Mouse (Mus musculus) CH12.LX (cell line): ENCODE measurements around the gene Catsper1. TPM values are rescaled to one million over a fixed set of nuclear protein-coding genes. Genes with fewer than 3 reads are reported as not detected.

Experiments
- DNase-seq: peaks from one replicate; pipeline ENCODE4 v3.0.0-alpha.2; 2013; ENCODE audit errors: extremely low read depth
- H3K27ac ChIP-seq: 2 replicates; pipeline ENCODE4 v1.5.1; 2012; ENCODE audit warnings: low read depth, mild to moderate bottlenecking, control low read depth, moderate library complexity; ENCODE audit not compliant: insufficient read depth
- H3K27me3 ChIP-seq: replicated peaks from 2 replicates; pipeline ENCODE3; 2012; ENCODE audit warnings: inconsistent platforms
- H3K36me3 ChIP-seq, 2 experiments: replicated peaks in 1 of 2; 2 replicates each; pipeline versions ENCODE3 to v1.6.1; 2012; ENCODE audit warnings: inconsistent platforms in 1 of 2, low read length in 1 of 2, mild to moderate bottlenecking in 1 of 2, mixed read lengths in 1 of 2, moderate library complexity in 1 of 2; ENCODE audit not compliant: control insufficient read depth in 1 of 2, insufficient read depth in 1 of 2
- H3K4me1 ChIP-seq, 2 experiments: 2 replicates each; pipeline ENCODE4 v1.6.1; 2012; ENCODE audit warnings: inconsistent platforms in 1 of 2, moderate library complexity in 1 of 2; ENCODE audit not compliant: insufficient read depth in 2 of 2, control insufficient read depth in 1 of 2
- H3K4me2 ChIP-seq: 2 replicates; pipeline ENCODE4 v1.6.1; 2012; ENCODE audit warnings: low read depth, mild to moderate bottlenecking, control low read depth; ENCODE audit not compliant: poor library complexity, insufficient read depth, severe bottlenecking
- H3K4me3 ChIP-seq, 3 experiments: fragments of 150-350 bp in 1 of 3; sonication (generic) in 1 of 3; replicated peaks in 1 of 3; 2 replicates each; pipeline versions ENCODE3 to v1.5.1; 2011 to 2012; ENCODE audit warnings: low read depth in 2 of 3, low read length in 2 of 3, mild to moderate bottlenecking in 2 of 3, moderate library complexity in 2 of 3, control low read depth in 1 of 3, improper control_type of control experiment in 1 of 3, inconsistent platforms in 1 of 3, mixed read lengths in 1 of 3; ENCODE audit not compliant: poor library complexity in 1 of 3
- H3K79me2 ChIP-seq: replicated peaks from 2 replicates; pipeline ENCODE4 v1.6.1; 2012; ENCODE audit warnings: mild to moderate bottlenecking, moderate library complexity; ENCODE audit not compliant: control insufficient read depth, poor library complexity, insufficient read depth, severe bottlenecking; ENCODE audit errors: extremely low read depth
- H3K9ac ChIP-seq: 2 replicates; pipeline ENCODE4 v1.6.1; 2012; ENCODE audit warnings: low read depth, mild to moderate bottlenecking, control low read depth, moderate library complexity; ENCODE audit not compliant: insufficient read depth
- H3K9me3 ChIP-seq: replicated peaks from 2 replicates; pipeline ENCODE3; 2012; ENCODE audit warnings: low read length, inconsistent platforms, mixed read lengths
- BHLHE40 ChIP-seq: IDR thresholded peaks from 2 replicates; pipeline ENCODE4 v1.6.1; 2011; ENCODE audit warnings: mild to moderate bottlenecking, low read depth, low read length, improper control_type of control experiment
- CHD1 ChIP-seq: IDR thresholded peaks from 2 replicates; pipeline ENCODE4 v1.6.1; 2012; ENCODE audit warnings: low read depth, low read length, improper control_type of control experiment, inconsistent platforms
- CHD2 ChIP-seq: IDR thresholded peaks from 2 replicates; pipeline ENCODE4 v1.6.1; 2011; ENCODE audit warnings: low read length, improper control_type of control experiment
- ELF1 ChIP-seq: IDR thresholded peaks from 2 replicates; pipeline ENCODE4 v1.6.1; 2014; ENCODE audit warnings: low read depth, mild to moderate bottlenecking, inconsistent platforms, low read length, improper control_type of control experiment
- ETS1 ChIP-seq: conservative IDR thresholded peaks from 2 replicates; pipeline ENCODE4 v1.6.1; 2012; ENCODE audit warnings: low read depth, mild to moderate bottlenecking, inconsistent platforms, low read length, improper control_type of control experiment, moderate library complexity
- GABPA ChIP-seq: IDR thresholded peaks from 2 replicates; pipeline ENCODE4 v1.6.1; 2012; ENCODE audit warnings: low read depth, low read length, improper control_type of control experiment, inconsistent platforms; ENCODE audit not compliant: insufficient replicate concordance
- JUND ChIP-seq: conservative IDR thresholded peaks from 2 replicates; pipeline ENCODE4 v1.6.1; 2011; ENCODE audit warnings: low read depth, low read length, improper control_type of control experiment
- KAT2A ChIP-seq: IDR thresholded peaks from 2 replicates; pipeline ENCODE4 v1.6.1; 2012; ENCODE audit warnings: low read length, improper control_type of control experiment, inconsistent platforms; ENCODE audit not compliant: insufficient replicate concordance
- MAX ChIP-seq: IDR thresholded peaks from 2 replicates; pipeline ENCODE4 v1.6.1; 2011; ENCODE audit warnings: low read length, improper control_type of control experiment
- MAZ ChIP-seq: IDR thresholded peaks from 2 replicates; pipeline ENCODE4 v1.6.1; 2012; ENCODE audit warnings: low read depth, mild to moderate bottlenecking, inconsistent platforms, low read length, improper control_type of control experiment, moderate library complexity
- MEF2A ChIP-seq: IDR thresholded peaks from 2 replicates; pipeline ENCODE4 v1.6.1; 2014; ENCODE audit warnings: low read depth, mild to moderate bottlenecking, inconsistent platforms, low read length, improper control_type of control experiment, borderline replicate concordance
- MXI1 ChIP-seq: IDR thresholded peaks from 2 replicates; pipeline ENCODE4 v1.6.1; 2011; ENCODE audit warnings: mild to moderate bottlenecking, low read depth, low read length, improper control_type of control experiment
- MYC ChIP-seq: IDR thresholded peaks from 2 replicates; pipeline ENCODE4 v1.6.1; 2011; ENCODE audit warnings: low read depth, mild to moderate bottlenecking, improper control_type of control experiment, low read length
- NELFE ChIP-seq: IDR thresholded peaks from 2 replicates; pipeline ENCODE4 v1.6.1; 2011; ENCODE audit warnings: low read depth, low read length, improper control_type of control experiment
- NRF1 ChIP-seq: IDR thresholded peaks from 2 replicates; pipeline ENCODE4 v1.6.1; 2014; ENCODE audit warnings: low read depth, mild to moderate bottlenecking, inconsistent platforms, low read length, improper control_type of control experiment, moderate library complexity
- PAX5 ChIP-seq: IDR thresholded peaks from 2 replicates; pipeline ENCODE4 v1.6.1; 2012; ENCODE audit warnings: low read length, inconsistent platforms, mixed read lengths
- POLR2AphosphoS2 ChIP-seq: IDR thresholded peaks from 2 replicates; pipeline ENCODE4 v1.6.1; 2011; ENCODE audit warnings: low read depth, low read length, improper control_type of control experiment
- RCOR1 ChIP-seq: conservative IDR thresholded peaks from 2 replicates; pipeline ENCODE4 v1.6.1; 2012; ENCODE audit warnings: low read depth, mild to moderate bottlenecking, inconsistent platforms, low read length, improper control_type of control experiment
- SMC3 ChIP-seq: IDR thresholded peaks from 2 replicates; pipeline ENCODE4 v1.6.1; 2011; ENCODE audit warnings: low read depth, low read length, improper control_type of control experiment
- TCF12 ChIP-seq: IDR thresholded peaks from 2 replicates; pipeline ENCODE4 v1.6.1; 2014; ENCODE audit warnings: low read depth, mild to moderate bottlenecking, inconsistent platforms, low read length, improper control_type of control experiment
- USF1 ChIP-seq: IDR thresholded peaks from 2 replicates; pipeline ENCODE4 v1.6.1; 2014; ENCODE audit warnings: low read depth, mild to moderate bottlenecking, inconsistent platforms, low read length, improper control_type of control experiment
- ZC3H11A ChIP-seq: IDR thresholded peaks from 2 replicates; pipeline ENCODE4 v1.6.1; 2012; ENCODE audit warnings: low read depth, mild to moderate bottlenecking, inconsistent platforms, low read length, improper control_type of control experiment
- ZKSCAN1 ChIP-seq: IDR thresholded peaks from 2 replicates; pipeline ENCODE4 v1.6.1; 2012; ENCODE audit warnings: low read depth, inconsistent platforms, low read length, improper control_type of control experiment, borderline replicate concordance
- ZMIZ1 ChIP-seq: IDR thresholded peaks from 2 replicates; pipeline ENCODE4 v1.6.1; 2012; ENCODE audit warnings: low read depth, mild to moderate bottlenecking, inconsistent platforms, low read length, improper control_type of control experiment
- ZNF384 ChIP-seq: IDR thresholded peaks from 2 replicates; pipeline ENCODE4 v1.6.1; 2012; ENCODE audit warnings: low read depth, low read length, improper control_type of control experiment, inconsistent platforms
- dilution Hi-C: fragments of 300-500 bp; cut with MboI; formaldehyde crosslinking; loops from 2 replicates; pipeline ENCODE4 v1.14.3; 2020; ENCODE audit warnings: low sequenced_read_pairs; ENCODE audit not compliant: extremely low pct_unique_long_range_greater_than_20kb, extremely low pct_ligation_motif_present
- in situ Hi-C: fragments of 300-500 bp; cut with MboI; formaldehyde crosslinking; loops from 3 replicates; pipeline ENCODE4 v1.14.3; 2019; ENCODE audit warnings: low sequenced_read_pairs, low pct_ligation_motif_present, low pct_unique_long_range_greater_than_20kb, mixed read lengths
- polyA plus RNA-seq: library from polyadenylated mRNA; unstranded; fragments of >175 nt; gene quantifications from 2 replicates; pipeline ENCODE4 v1.2.1, GENCODE M21; 2012; ENCODE audit warnings: low read depth; ENCODE audit not compliant: insufficient read length
- total RNA-seq, 2 experiments: library from RNA; depleted of rRNA; stranded (reverse); fragments of 300-350 nt in 1 of 2; fragments of >200 nt in 1 of 2; gene quantifications; 2 replicates each; pipeline ENCODE4 v1.2.3; 2012 to 2014

Catsper1 gene
- total and polyA plus RNA-seq, 3 experiments, result not detected

DNA sequence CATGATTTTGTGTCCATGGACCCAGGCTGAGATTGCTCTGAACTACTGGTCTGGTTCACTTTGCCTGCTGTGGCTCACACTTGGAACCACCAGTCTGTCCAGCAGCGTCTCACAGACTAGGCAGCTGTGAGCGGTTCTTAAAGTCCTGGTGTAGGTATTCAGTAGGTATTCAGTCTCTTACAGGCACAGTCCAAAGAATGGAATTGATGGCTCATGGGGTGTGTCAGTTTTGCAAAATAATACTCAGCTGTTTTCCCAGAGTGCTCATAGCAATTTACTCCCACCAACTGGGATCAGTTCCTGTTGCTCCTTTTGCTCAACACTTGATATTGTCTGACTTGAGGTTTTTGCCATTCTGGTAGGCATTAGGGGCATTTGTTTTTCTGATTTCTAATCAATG, 26.6 kb downstream of the Catsper1 start:
- no peak overlapping the region for H3K27ac ChIP-seq
- in situ Hi-C loops, result no loop called here

GRCm38 (mm10) chr19:5364124-5364523, 28.6 kb downstream of the Catsper1 start:
- no peaks in the 10 kb centered on the region for H3K27me3 ChIP-seq
- H3K4me3 ChIP-seq, result no peak overlapping the region
- H3K27ac ChIP-seq, result no peak overlapping the region
- in situ Hi-C loops (no loop called here), dilution Hi-C loops (no loop called here)
- H3K79me2 ChIP-seq, result peaks cover 35% of the 10 kb centered on the region
- DNase-seq, result peak; percentile 26
- H3K9ac ChIP-seq, result no peak overlapping the region
- H3K4me2 ChIP-seq, result no peak overlapping the region
- H3K36me3 ChIP-seq, result peaks cover 19 to 40% of the 10 kb centered on the region in 2 experiments
- no peaks in the 10 kb centered on the region for H3K9me3 ChIP-seq
- TF ChIP-seq BHLHE40 (peak; percentile 72), ETS1 (0 out of 2 replicates have a peak, but pooled peaks have one; percentile 19), POLR2AphosphoS2 (peak; percentile 11; the same call in 1 of the 2 replicates), MEF2A (no peak)
- H3K4me1 ChIP-seq, result peaks cover 25 to 54% of the 10 kb centered on the region in 2 experiments

More for the DNA sequence above, 26.6 kb downstream of the Catsper1 start:
- peaks cover 18 to 46% of the 10 kb centered on the region in 2 experiments for H3K4me1 ChIP-seq
- DNase-seq, result no peak
- H3K9ac ChIP-seq, result no peak overlapping the region
- peaks cover 8 to 30% of the 10 kb centered on the region in 2 experiments for H3K36me3 ChIP-seq
- H3K27me3 ChIP-seq, result no peaks in the 10 kb centered on the region
- H3K9me3 ChIP-seq, result no peaks in the 10 kb centered on the region
- TF ChIP-seq RCOR1, result no peak
- no peak for TF ChIP-seq KAT2A
- no peak for TF ChIP-seq POLR2AphosphoS2
- no peak for TF ChIP-seq ZKSCAN1
- no peak overlapping the region for H3K4me2 ChIP-seq
- dilution Hi-C loops, result no loop called here
- H3K4me3 ChIP-seq, result no peak overlapping the region
- peaks cover 18% of the 10 kb centered on the region for H3K79me2 ChIP-seq

- peak overlapping the region; percentile 77 to 98 (median 81) for H3K4me3 ChIP-seq
- peaks cover 30 to 54% of the 10 kb centered on the region in 2 experiments for H3K36me3 ChIP-seq
- dilution Hi-C loops (no loop called here), in situ Hi-C loops (no loop called here)
- no peaks in the 10 kb centered on the region for H3K9me3 ChIP-seq
- peak overlapping the region; percentile 88 for H3K27ac ChIP-seq
- no peaks in the 10 kb centered on the region for H3K27me3 ChIP-seq
- peaks cover 41% of the 10 kb centered on the region for H3K79me2 ChIP-seq
- H3K4me2 ChIP-seq, result peak overlapping the region; percentile 80
- peaks cover 19 to 44% of the 10 kb centered on the region in 2 experiments for H3K4me1 ChIP-seq
- DNase-seq, result peak; percentile 80
- peak overlapping the region; percentile 91 for H3K9ac ChIP-seq
- peak; percentile 96 for TF ChIP-seq ZNF384
- TF ChIP-seq NELFE, result no peak
- no peak for TF ChIP-seq ELF1
- no peak for TF ChIP-seq MEF2A
- no peak for TF ChIP-seq JUND
- peak; percentile 38 for TF ChIP-seq ETS1
- no peak for TF ChIP-seq NRF1
- TF ChIP-seq PAX5, result no peak
- no peak for TF ChIP-seq ZMIZ1
- TF ChIP-seq ZC3H11A, result no peak
- no peak for TF ChIP-seq KAT2A
- TF ChIP-seq GABPA, result no peak
- TF ChIP-seq USF1, result no peak
- TF ChIP-seq TCF12, result no peak
- TF ChIP-seq MAX, result no peak
- no peak for TF ChIP-seq BHLHE40
- TF ChIP-seq MYC, result no peak
- no peak for TF ChIP-seq CHD1
- TF ChIP-seq RCOR1, result no peak
- TF ChIP-seq MAZ, result no peak
- TF ChIP-seq MXI1, result no peak
- no peak for TF ChIP-seq SMC3
- 0 out of 2 replicates have a peak, but pooled peaks have one; percentile 35 for TF ChIP-seq CHD2
Observed at GRCm38 (mm10) chr19:5365751-5366150, 30.2 kb downstream of the Catsper1 start.
